Mouse (Mus musculus): ENCODE results near the gene Mst1r. TPM values are rescaled to one million over a fixed set of nuclear protein-coding genes. Genes with fewer than 3 reads are reported as not detected.

The Mst1r gene
- polyA plus RNA-seq, 1 experiment from 2014 or later = 3.3 TPM

GRCm38 (mm10) chr9:107919441-107919840, 12.8 kb downstream of the Mst1r start:
- Histone ChIP-seq H3K4me3 (ENCODE audit: low read depth, low read length) (no peak overlapping the region), H3K4me1 (ENCODE audit: control insufficient read depth, insufficient read depth, low read length) (peaks cover 12% of the 10 kb centered on the region), H3K36me3 (ENCODE audit: control insufficient read depth, insufficient read depth, low read length) (peaks cover 7% of the 10 kb centered on the region; the same call in 1 of the 2 replicates), H3K9me3 (ENCODE audit: control insufficient read depth, low read depth, low read length) (no peaks in the 10 kb centered on the region), H3K4me2 (replicated peaks; ENCODE audit: low read depth, low read length) (no peak overlapping the region), H3K9ac (replicated peaks; ENCODE audit: low read depth, low read length) (no peak overlapping the region), H3K27me3 (ENCODE audit: control insufficient read depth, insufficient read depth, low read length) (no peaks in the 10 kb centered on the region), H3K27ac (ENCODE audit: low read length) (no peak overlapping the region)
- 84% methylated on average over 5 of the region's 5 CpGs for WGBS
- no peak for ATAC-seq (ENCODE audit: insufficient number of reproducible peaks, insufficient read depth, low FRiP score, low read depth)

DNA sequence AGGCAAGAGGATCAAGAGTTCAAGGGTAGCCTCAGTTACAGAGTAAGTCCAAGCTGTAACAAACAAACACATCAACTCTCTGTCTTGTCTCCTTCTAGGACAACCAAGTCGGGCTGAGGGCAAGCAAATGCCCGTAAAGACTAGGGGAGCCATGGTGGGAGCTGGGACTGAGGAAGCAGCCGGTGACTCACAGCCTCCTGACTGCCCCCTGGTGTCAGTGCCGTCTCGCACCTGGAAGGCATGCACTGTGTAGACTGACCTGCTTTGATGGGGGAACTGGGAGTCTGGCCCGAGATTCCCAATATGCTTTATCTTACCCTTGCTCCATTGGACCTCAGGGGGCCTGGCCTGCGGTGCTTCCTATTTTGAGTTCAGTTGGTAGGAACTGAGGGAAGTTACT, 16.3 kb downstream of the Mst1r start:
- no peak for ATAC-seq (ENCODE audit: insufficient number of reproducible peaks, insufficient read depth, low FRiP score, low read depth)
- 34% methylated on average over 7 of the region's 7 CpGs for WGBS
- no peaks in the 10 kb centered on the region for H3K9me3 ChIP-seq (ENCODE audit: control insufficient read depth, low read depth, low read length)

DNA sequence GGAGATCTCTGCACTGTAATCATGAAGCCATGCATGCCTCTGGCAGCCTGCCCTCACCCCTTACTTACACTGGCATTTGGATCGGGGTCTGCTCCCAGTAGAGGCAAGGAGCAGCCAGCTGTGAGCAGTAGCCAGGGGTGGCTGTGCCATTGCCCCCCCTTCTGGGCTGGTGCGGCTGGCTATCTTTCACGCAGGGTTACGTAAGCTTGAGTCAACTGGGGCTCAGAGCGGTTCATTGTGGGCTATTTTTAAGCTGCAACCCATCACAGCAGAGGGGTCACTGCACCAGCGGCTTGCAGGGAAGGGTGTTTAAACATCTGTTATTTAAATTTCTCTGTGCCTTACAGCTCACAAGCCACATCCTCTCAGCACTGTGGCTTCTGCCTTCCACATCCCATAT, 17.3 kb downstream of the Mst1r start:
- no peak overlapping the region for H3K4me2 ChIP-seq (replicated peaks; ENCODE audit: low read depth, low read length)
- 0 out of 2 replicates have a peak, but pooled peaks have one; percentile 2 for ATAC-seq (ENCODE audit: insufficient number of reproducible peaks, insufficient read depth, low FRiP score, low read depth)
- H3K4me3 ChIP-seq (ENCODE audit: low read depth, low read length) = no peak overlapping the region
- 34% methylated on average over 6 of the region's 6 CpGs for WGBS
- H3K27ac ChIP-seq (ENCODE audit: low read length) = no peak overlapping the region
- H3K27me3 ChIP-seq (ENCODE audit: control insufficient read depth, insufficient read depth, low read length) = no peaks in the 10 kb centered on the region
- no peak overlapping the region for H3K9ac ChIP-seq (replicated peaks; ENCODE audit: low read depth, low read length)
- H3K9me3 ChIP-seq (ENCODE audit: control insufficient read depth, low read depth, low read length) = no peaks in the 10 kb centered on the region
- H3K4me1 ChIP-seq (ENCODE audit: control insufficient read depth, insufficient read depth, low read length) = peaks cover 20% of the 10 kb centered on the region
- H3K36me3 ChIP-seq (ENCODE audit: control insufficient read depth, insufficient read depth, low read length) = 0 out of 2 replicates have a peak, but pooled peaks cover 7% of the 10 kb centered on the region

More for the DNA sequence above, 16.3 kb downstream of the Mst1r start:
- H3K4me3 ChIP-seq (ENCODE audit: low read depth, low read length) = no peak overlapping the region
- H3K27me3 ChIP-seq (ENCODE audit: control insufficient read depth, insufficient read depth, low read length) = no peaks in the 10 kb centered on the region
- no peak overlapping the region for H3K9ac ChIP-seq (replicated peaks; ENCODE audit: low read depth, low read length)
- no peak overlapping the region for H3K4me2 ChIP-seq (replicated peaks; ENCODE audit: low read depth, low read length)
- no peak overlapping the region for H3K27ac ChIP-seq (ENCODE audit: low read length)
- H3K36me3 ChIP-seq (ENCODE audit: control insufficient read depth, insufficient read depth, low read length) = 0 out of 2 replicates have a peak, but pooled peaks cover 7% of the 10 kb centered on the region
- H3K4me1 ChIP-seq (ENCODE audit: control insufficient read depth, insufficient read depth, low read length) = peaks cover 19% of the 10 kb centered on the region

DNA sequence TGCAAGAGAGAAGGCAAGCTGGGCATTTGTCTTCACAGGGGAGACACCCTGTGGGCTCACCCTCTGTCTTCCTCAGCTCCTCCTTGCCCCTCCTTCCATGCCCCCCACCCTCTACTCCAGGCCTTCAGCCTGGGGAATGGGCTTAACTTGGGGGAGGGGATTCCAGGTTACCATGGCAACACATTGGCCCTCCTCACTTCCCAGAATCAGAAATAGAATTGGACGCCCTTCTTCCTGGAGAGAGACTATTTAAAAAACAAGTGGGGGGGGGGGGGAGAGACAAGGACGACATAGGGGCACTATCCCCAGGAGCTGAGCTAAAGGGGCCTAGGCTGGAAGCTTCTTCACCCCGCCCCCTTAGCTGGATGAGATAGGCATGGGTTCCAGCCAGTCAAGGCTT, 18.6 kb downstream of the Mst1r start:
- no peak overlapping the region for H3K9ac ChIP-seq (replicated peaks; ENCODE audit: low read depth, low read length)
- no peak overlapping the region for H3K4me2 ChIP-seq (replicated peaks; ENCODE audit: low read depth, low read length)
- no peaks in the 10 kb centered on the region for H3K36me3 ChIP-seq (ENCODE audit: control insufficient read depth, insufficient read depth, low read length)
- peaks cover 20% of the 10 kb centered on the region for H3K4me1 ChIP-seq (ENCODE audit: control insufficient read depth, insufficient read depth, low read length)
- ATAC-seq (ENCODE audit: insufficient number of reproducible peaks, insufficient read depth, low FRiP score, low read depth) = no peak
- H3K9me3 ChIP-seq (ENCODE audit: control insufficient read depth, low read depth, low read length) = no peaks in the 10 kb centered on the region
- no peak overlapping the region for H3K27ac ChIP-seq (ENCODE audit: low read length)
- H3K4me3 ChIP-seq (ENCODE audit: low read depth, low read length) = no peak overlapping the region
- no peaks in the 10 kb centered on the region for H3K27me3 ChIP-seq (ENCODE audit: control insufficient read depth, insufficient read depth, low read length)
- 47% methylated on average over 3 of the region's 3 CpGs for WGBS

- Histone ChIP-seq H3K4me1 (ENCODE audit: control insufficient read depth, insufficient read depth, low read length) (peaks cover 20% of the 10 kb centered on the region), H3K4me2 (replicated peaks; ENCODE audit: low read depth, low read length) (no peak overlapping the region), H3K36me3 (ENCODE audit: control insufficient read depth, insufficient read depth, low read length) (no peaks in the 10 kb centered on the region), H3K9me3 (ENCODE audit: control insufficient read depth, low read depth, low read length) (no peaks in the 10 kb centered on the region), H3K27ac (ENCODE audit: low read length) (no peak overlapping the region), H3K27me3 (ENCODE audit: control insufficient read depth, insufficient read depth, low read length) (no peaks in the 10 kb centered on the region), H3K9ac (replicated peaks; ENCODE audit: low read depth, low read length) (no peak overlapping the region), H3K4me3 (ENCODE audit: low read depth, low read length) (no peak overlapping the region)
- WGBS = 40% methylated on average over 9 of the region's 9 CpGs
- no peak for ATAC-seq (ENCODE audit: insufficient number of reproducible peaks, insufficient read depth, low FRiP score, low read depth)
Measured at GRCm38 (mm10) chr9:107926920-107927420, 20.3 kb downstream of the Mst1r start.

DNA sequence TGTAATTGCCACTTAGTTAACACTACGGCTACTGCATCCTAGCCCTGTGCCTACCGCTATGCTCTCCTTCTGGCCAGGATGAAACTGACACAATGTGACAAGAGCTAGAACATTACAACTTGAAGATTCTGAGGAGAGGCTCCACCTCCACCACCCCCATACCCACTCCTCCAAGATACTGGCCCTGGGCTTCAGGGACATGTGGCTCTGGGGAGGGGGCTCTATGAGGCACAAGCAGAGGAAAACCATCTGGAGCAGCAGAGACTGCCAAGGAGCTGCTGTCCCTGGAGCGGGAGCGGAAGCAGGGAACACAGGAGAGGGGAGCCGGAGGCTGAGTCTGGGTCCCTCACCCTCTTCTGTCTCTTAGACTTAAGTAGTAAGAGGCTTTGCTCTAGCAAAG, 21.1 kb downstream of the Mst1r start:
- Histone ChIP-seq H3K36me3 (ENCODE audit: control insufficient read depth, insufficient read depth, low read length) (no peaks in the 10 kb centered on the region), H3K9ac (replicated peaks; ENCODE audit: low read depth, low read length) (no peak overlapping the region), H3K4me3 (ENCODE audit: low read depth, low read length) (no peak overlapping the region), H3K4me1 (ENCODE audit: control insufficient read depth, insufficient read depth, low read length) (peaks cover 20% of the 10 kb centered on the region), H3K27ac (ENCODE audit: low read length) (no peak overlapping the region), H3K9me3 (ENCODE audit: control insufficient read depth, low read depth, low read length) (no peaks in the 10 kb centered on the region), H3K27me3 (ENCODE audit: control insufficient read depth, insufficient read depth, low read length) (no peaks in the 10 kb centered on the region), H3K4me2 (replicated peaks; ENCODE audit: low read depth, low read length) (no peak overlapping the region)
- no peak for ATAC-seq (ENCODE audit: insufficient number of reproducible peaks, insufficient read depth, low FRiP score, low read depth)
- 53% methylated on average over 5 of the region's 5 CpGs for WGBS

- 65% methylated on average over 3 of the region's 3 CpGs for WGBS
- no peak within 1 kb of the TSS for H3K4me3 ChIP-seq (ENCODE audit: low read depth, low read length)
- no peaks in the 10 kb centered on the region for H3K27me3 ChIP-seq (ENCODE audit: control insufficient read depth, insufficient read depth, low read length)
- ATAC-seq (ENCODE audit: insufficient number of reproducible peaks, insufficient read depth, low FRiP score, low read depth) = no peak
- H3K36me3 ChIP-seq (ENCODE audit: control insufficient read depth, insufficient read depth, low read length) = no peaks in the 10 kb centered on the region
- peaks cover 20% of the 10 kb centered on the region for H3K4me1 ChIP-seq (ENCODE audit: control insufficient read depth, insufficient read depth, low read length)
- no peaks in the 10 kb centered on the region for H3K9me3 ChIP-seq (ENCODE audit: control insufficient read depth, low read depth, low read length)
- H3K4me2 ChIP-seq (replicated peaks; ENCODE audit: low read depth, low read length) = no peak within 1 kb of the TSS
- no peak within 1 kb of the TSS for H3K9ac ChIP-seq (replicated peaks; ENCODE audit: low read depth, low read length)
- H3K27ac ChIP-seq (ENCODE audit: low read length) = no peak within 1 kb of the TSS
Measured at GRCm38 (mm10) chr9:107928169-107928568, 21.5 kb downstream of the Mst1r start, which contains the start of gene Actl11. TSS of gene Actl11 (plus strand) at chr9:107928469.

DNA sequence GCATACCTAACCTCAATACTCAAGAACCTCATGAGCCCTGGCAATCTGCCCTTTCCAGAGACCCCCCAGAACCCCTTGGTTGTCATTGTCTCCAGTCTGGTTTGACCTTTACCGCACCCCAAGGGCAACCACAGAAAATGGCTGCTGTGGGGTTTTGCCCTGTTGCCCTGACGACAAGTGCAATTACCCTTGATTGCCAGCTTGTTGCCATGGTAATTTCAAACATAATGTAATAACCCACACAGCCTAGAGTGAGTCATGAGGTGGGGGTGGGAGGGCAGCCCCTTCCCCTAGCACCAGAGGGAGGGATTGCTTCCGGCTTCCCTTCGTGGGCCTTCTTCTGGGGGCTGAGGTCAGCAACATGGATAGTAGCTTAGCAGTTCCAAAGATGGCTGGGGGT, 25.5 kb downstream of the Mst1r start:
- WGBS = 77% methylated on average over 4 of the region's 4 CpGs
- Histone ChIP-seq H3K27me3 (ENCODE audit: control insufficient read depth, insufficient read depth, low read length) (0 out of 2 replicates have a peak, but pooled peaks cover 3% of the 10 kb centered on the region), H3K36me3 (ENCODE audit: control insufficient read depth, insufficient read depth, low read length) (no peaks in the 10 kb centered on the region), H3K9ac (replicated peaks; ENCODE audit: low read depth, low read length) (no peak overlapping the region), H3K4me1 (ENCODE audit: control insufficient read depth, insufficient read depth, low read length) (peaks cover 20% of the 10 kb centered on the region), H3K4me3 (ENCODE audit: low read depth, low read length) (no peak overlapping the region), H3K27ac (ENCODE audit: low read length) (no peak overlapping the region), H3K4me2 (replicated peaks; ENCODE audit: low read depth, low read length) (no peak overlapping the region), H3K9me3 (ENCODE audit: control insufficient read depth, low read depth, low read length) (no peaks in the 10 kb centered on the region)
- ATAC-seq (ENCODE audit: insufficient number of reproducible peaks, insufficient read depth, low FRiP score, low read depth) = no peak

- H3K36me3 ChIP-seq (ENCODE audit: control insufficient read depth, insufficient read depth, low read length) = no peaks in the 10 kb centered on the region
- no peak overlapping the region for H3K27ac ChIP-seq (ENCODE audit: low read length)
- H3K4me1 ChIP-seq (ENCODE audit: control insufficient read depth, insufficient read depth, low read length) = peaks cover 12% of the 10 kb centered on the region; the same call in 1 of the 2 replicates
- H3K4me2 ChIP-seq (replicated peaks; ENCODE audit: low read depth, low read length) = no peak overlapping the region
- no peak for ATAC-seq (ENCODE audit: insufficient number of reproducible peaks, insufficient read depth, low FRiP score, low read depth)
- H3K9me3 ChIP-seq (ENCODE audit: control insufficient read depth, low read depth, low read length) = no peaks in the 10 kb centered on the region
- 0 out of 2 replicates have a peak, but pooled peaks cover 3% of the 10 kb centered on the region for H3K27me3 ChIP-seq (ENCODE audit: control insufficient read depth, insufficient read depth, low read length)
- H3K9ac ChIP-seq (replicated peaks; ENCODE audit: low read depth, low read length) = no peak overlapping the region
- 85% methylated on average over 11 of the region's 11 CpGs for WGBS
- H3K4me3 ChIP-seq (ENCODE audit: low read depth, low read length) = no peak overlapping the region
Measured at GRCm38 (mm10) chr9:107934146-107934545, 27.5 kb downstream of the Mst1r start.

Data from stomach, embryonic 14.5 days (tissue).